Mouse (Mus musculus): ENCODE data around the gene Myl6b. TPM values are rescaled to one million over a fixed set of nuclear protein-coding genes. Genes with fewer than 3 reads are reported as not detected.
"Not testable (repeated sequence)": the region's sequence is repeated elsewhere in the genome, so short reads cannot be mapped to it uniquely, and the experiment has no call there.

Myl6b gene
- polyA plus RNA-seq, 1 experiment: 0.67 TPM

DNA sequence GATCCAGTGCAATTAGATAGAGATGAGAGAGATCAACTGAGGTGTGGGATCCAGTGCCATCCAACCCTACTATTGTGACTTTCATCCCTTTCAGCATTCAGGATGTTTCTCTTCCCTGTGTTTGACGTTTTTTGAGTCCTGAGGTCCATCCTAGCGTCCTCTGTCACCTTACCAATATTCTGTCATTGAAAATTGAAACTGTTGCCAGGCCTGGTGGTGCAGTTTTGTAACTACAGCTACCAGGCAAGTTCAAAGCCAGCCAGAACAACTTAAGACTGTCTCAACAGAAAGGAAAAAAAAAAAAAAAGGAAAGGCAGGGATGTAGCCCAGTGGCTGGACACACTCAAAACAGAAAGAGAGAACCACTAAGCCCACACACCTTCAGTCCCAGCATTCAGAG lies 3.2 kb downstream of the Myl6b start:
- H3K4me1 ChIP-seq (ENCODE audit: control insufficient read depth, insufficient read depth, insufficient read length): peaks cover 14% of the 10 kb centered on the region; the same call in 1 of the 2 replicates
- DNase-seq (ENCODE audit: low read depth in 1 of 2, low spot score in 2 of 2): no peak
- H3K36me3 ChIP-seq (ENCODE audit: control insufficient read depth, insufficient read depth, low read length): peaks cover 9% of the 10 kb centered on the region
- no peaks in the 10 kb centered on the region for H3K27me3 ChIP-seq (ENCODE audit: control insufficient read depth, insufficient read depth, low read length)
- H3K27ac ChIP-seq (ENCODE audit: insufficient read depth, low read length): peak overlapping the region; percentile 96
- 48% methylated on average over 2 of the region's 2 CpGs for WGBS
- TF ChIP-seq POLR2A (IDR thresholded peaks at IDR 0.05; ENCODE audit: low read depth, low read length) (no peak), CTCF (IDR thresholded peaks at IDR 0.05; ENCODE audit: extremely low read depth, insufficient read depth, insufficient read length, insufficient replicate concordance) (0 out of 2 replicates have a peak, but pooled peaks have one; percentile 1)
- H3K4me3 ChIP-seq (ENCODE audit: extremely low read depth, insufficient read depth, insufficient read length): 0 out of 2 replicates have a peak overlapping the region, but pooled peaks have one; percentile 71

GRCm38 (mm10) chr10:128494667-128495245 lies 3.7 kb downstream of the Myl6b start:
- Histone ChIP-seq H3K27me3 (ENCODE audit: control insufficient read depth, insufficient read depth, low read length) (no peaks in the 10 kb centered on the region), H3K4me3 (ENCODE audit: extremely low read depth, insufficient read depth, insufficient read length) (peak overlapping the region; percentile 71), H3K27ac (ENCODE audit: insufficient read depth, low read length) (peak overlapping the region; percentile 96), H3K36me3 (ENCODE audit: control insufficient read depth, insufficient read depth, low read length) (peaks cover 13% of the 10 kb centered on the region), H3K4me1 (ENCODE audit: control insufficient read depth, insufficient read depth, insufficient read length) (peaks cover 14% of the 10 kb centered on the region; the same call in 1 of the 2 replicates)
- TF ChIP-seq POLR2A (IDR thresholded peaks at IDR 0.05; ENCODE audit: low read depth, low read length) (no peak), CTCF (IDR thresholded peaks at IDR 0.05; ENCODE audit: extremely low read depth, insufficient read depth, insufficient read length, insufficient replicate concordance) (no peak)
- DNase-seq (ENCODE audit: low read depth in 1 of 2, low spot score in 2 of 2): no peak
- 27% methylated on average over 11 of the region's 11 CpGs for WGBS

GRCm38 (mm10) chr10:128493695-128494666 lies 4.5 kb downstream of the Myl6b start, which contains the start of gene Myl6:
Gene Myl6, minus strand, starts transcription at chr10:128494145.
- peak; percentile 75; the same call in 1 of the 2 replicates for TF ChIP-seq CTCF (IDR thresholded peaks at IDR 0.05; ENCODE audit: extremely low read depth, insufficient read depth, insufficient read length, insufficient replicate concordance)
- peak; percentile 96 for TF ChIP-seq POLR2A (IDR thresholded peaks at IDR 0.05; ENCODE audit: low read depth, low read length)
- Histone ChIP-seq H3K27me3 (ENCODE audit: control insufficient read depth, insufficient read depth, low read length) (no peaks in the 10 kb centered on the region), H3K36me3 (ENCODE audit: control insufficient read depth, insufficient read depth, low read length) (peaks cover 17% of the 10 kb centered on the region), H3K4me3 (ENCODE audit: extremely low read depth, insufficient read depth, insufficient read length) (peak within 1 kb of the TSS; percentile 71), H3K4me1 (ENCODE audit: control insufficient read depth, insufficient read depth, insufficient read length) (peaks cover 14% of the 10 kb centered on the region; the same call in 1 of the 2 replicates), H3K27ac (ENCODE audit: insufficient read depth, low read length) (peak within 1 kb of the TSS; percentile 98)
- under 1% methylated on average over 45 of the region's 45 CpGs for WGBS
- peak; percentile 95 to 97 for DNase-seq (ENCODE audit: low read depth in 1 of 2, low spot score in 2 of 2)

GRCm38 (mm10) chr10:128493319-128493694 lies 5.2 kb downstream of the Myl6b start:
- no peak for DNase-seq (ENCODE audit: low read depth in 1 of 2, low spot score in 2 of 2)
- peaks cover 23% of the 10 kb centered on the region for H3K36me3 ChIP-seq (ENCODE audit: control insufficient read depth, insufficient read depth, low read length)
- H3K4me1 ChIP-seq (ENCODE audit: control insufficient read depth, insufficient read depth, insufficient read length): peaks cover 14% of the 10 kb centered on the region; the same call in 1 of the 2 replicates
- under 1% methylated on average over 12 of the region's 12 CpGs for WGBS
- H3K27ac ChIP-seq (ENCODE audit: insufficient read depth, low read length): peak overlapping the region; percentile 85
- no peaks in the 10 kb centered on the region for H3K27me3 ChIP-seq (ENCODE audit: control insufficient read depth, insufficient read depth, low read length)
- peak overlapping the region; percentile 71 for H3K4me3 ChIP-seq (ENCODE audit: extremely low read depth, insufficient read depth, insufficient read length)
- TF ChIP-seq CTCF (IDR thresholded peaks at IDR 0.05; ENCODE audit: extremely low read depth, insufficient read depth, insufficient read length, insufficient replicate concordance): no peak
- TF ChIP-seq POLR2A (IDR thresholded peaks at IDR 0.05; ENCODE audit: low read depth, low read length): no peak

DNA sequence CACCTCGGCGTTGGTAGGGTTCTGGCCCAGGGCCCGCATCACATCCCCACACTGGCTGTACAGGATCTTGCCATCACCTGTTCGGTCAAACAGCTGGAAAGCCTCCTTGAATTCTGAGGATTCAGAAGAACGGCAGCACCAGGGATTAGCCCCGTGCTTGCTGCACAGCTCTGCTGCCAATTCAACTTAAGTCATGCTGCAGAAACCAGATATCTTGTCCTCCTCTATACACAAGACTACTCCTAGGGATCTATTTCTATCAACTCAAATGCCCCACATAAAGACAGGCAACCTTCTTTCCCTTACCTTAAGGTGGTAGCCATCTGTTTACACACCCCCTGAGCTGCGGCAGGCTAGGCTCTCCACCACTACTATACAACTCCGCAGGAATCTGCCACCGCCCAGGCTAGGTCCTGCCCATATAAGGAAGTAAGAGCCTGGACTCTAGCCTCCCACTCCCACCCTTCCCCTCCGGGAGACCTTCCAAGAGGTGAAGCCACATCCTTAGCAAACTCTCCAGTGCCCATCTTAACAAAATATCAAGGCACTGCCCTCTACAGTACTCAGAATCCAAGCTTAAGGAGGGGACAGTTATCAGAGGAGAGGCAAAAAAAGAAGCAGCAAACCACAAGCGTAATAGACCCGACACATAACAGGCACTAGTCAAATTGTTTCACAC lies 5.7 kb downstream of the Myl6b start:
- no peaks in the 10 kb centered on the region for H3K27me3 ChIP-seq (ENCODE audit: control insufficient read depth, insufficient read depth, low read length)
- DNase-seq (ENCODE audit: low read depth in 1 of 2, low spot score in 2 of 2): no peak
- TF ChIP-seq POLR2A (IDR thresholded peaks at IDR 0.05; ENCODE audit: low read depth, low read length) (no peak), CTCF (IDR thresholded peaks at IDR 0.05; ENCODE audit: extremely low read depth, insufficient read depth, insufficient read length, insufficient replicate concordance) (no peak)
- peaks cover 27% of the 10 kb centered on the region for H3K36me3 ChIP-seq (ENCODE audit: control insufficient read depth, insufficient read depth, low read length)
- peak overlapping the region; percentile 71 for H3K4me3 ChIP-seq (ENCODE audit: extremely low read depth, insufficient read depth, insufficient read length)
- 13% methylated on average over 12 of the region's 12 CpGs for WGBS
- H3K27ac ChIP-seq (ENCODE audit: insufficient read depth, low read length): peak overlapping the region; percentile 85
- peaks cover 12% of the 10 kb centered on the region; the same call in 1 of the 2 replicates for H3K4me1 ChIP-seq (ENCODE audit: control insufficient read depth, insufficient read depth, insufficient read length)

DNA sequence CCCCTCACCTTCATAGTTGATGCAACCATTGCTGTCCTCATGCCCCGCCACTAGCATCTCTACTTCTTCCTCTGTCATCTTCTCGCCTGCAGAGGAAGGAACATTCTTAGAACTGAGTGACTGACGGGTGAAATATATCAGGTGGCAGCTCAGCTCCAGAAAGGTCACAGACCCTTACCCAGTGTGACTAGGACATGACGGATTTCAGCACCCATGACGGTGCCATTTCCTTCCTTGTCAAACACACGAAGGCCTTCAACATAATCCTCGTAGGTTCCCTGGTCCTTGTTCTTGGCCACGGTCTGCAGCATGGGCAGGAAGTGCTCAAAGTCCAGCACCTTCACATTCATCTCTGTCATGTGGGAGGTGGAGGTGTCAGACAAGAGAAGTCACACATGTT lies 6.4 kb downstream of the Myl6b start:
- Histone ChIP-seq H3K4me3 (ENCODE audit: extremely low read depth, insufficient read depth, insufficient read length) (peak overlapping the region; percentile 71; the same call in 1 of the 2 replicates), H3K4me1 (ENCODE audit: control insufficient read depth, insufficient read depth, insufficient read length) (peaks cover 12% of the 10 kb centered on the region; the same call in 1 of the 2 replicates), H3K27ac (ENCODE audit: insufficient read depth, low read length) (peak overlapping the region; percentile 85), H3K36me3 (ENCODE audit: control insufficient read depth, insufficient read depth, low read length) (peaks cover 33% of the 10 kb centered on the region)
- 42% methylated on average over 8 of the region's 8 CpGs for WGBS
- not testable (repeated sequence) for H3K27me3 ChIP-seq (ENCODE audit: control insufficient read depth, insufficient read depth, low read length); DNase-seq (ENCODE audit: low read depth in 1 of 2, low spot score in 2 of 2)
